Mouse (Mus musculus) monocyte, adult 5-6 weeks (primary cell): ENCODE measurements at regions not wholly inside any gene's neighbourhood (a gene's known extent, or its start where the extent isn't known, plus 50 kb on each side); places are given as distances from the start of the nearest gene placed in this dataset.

ENCODE experiments used
- ATAC-seq: fragments of 153-309, 156-312 bp; replicated peaks from 2 replicates; pipeline ENCODE4 v1.8.0; 2017; ENCODE audit warnings: mild to moderate bottlenecking; ENCODE audit not compliant: low TSS enrichment, insufficient number of reproducible peaks, severe bottlenecking, poor library complexity, low FRiP score

GRCm38 (mm10) chr12:7382455-7382854 lies 595.0 kb upstream of the Apob start:
- no peak for ATAC-seq

GRCm38 (mm10) chr12:7403800-7404199 lies 573.6 kb upstream of the Apob start:
- no peak for ATAC-seq

- ATAC-seq = no peak
Measured at GRCm38 (mm10) chr12:7411810-7412209, 565.6 kb upstream of the Apob start.

- no peak for ATAC-seq
Measured at GRCm38 (mm10) chr12:7420276-7420675, 557.2 kb upstream of the Apob start.

GRCm38 (mm10) chr12:7421826-7422540 lies 555.5 kb upstream of the Apob start:
- no peak for ATAC-seq

GRCm38 (mm10) chr12:7430981-7431380 lies 546.5 kb upstream of the Apob start:
- no peak for ATAC-seq

GRCm38 (mm10) chr12:7445238-7445637 lies 532.2 kb upstream of the Apob start:
- ATAC-seq = no peak

GRCm38 (mm10) chr12:7450506-7450905 lies 526.9 kb upstream of the Apob start:
- ATAC-seq = no peak

- no peak for ATAC-seq
Measured at GRCm38 (mm10) chr12:7457036-7457435, 520.4 kb upstream of the Apob start.

- no peak for ATAC-seq
Measured at GRCm38 (mm10) chr12:7457544-7457943, 519.9 kb upstream of the Apob start.

- ATAC-seq = no peak
Measured at GRCm38 (mm10) chr12:7464947-7465346, 512.5 kb upstream of the Apob start.

GRCm38 (mm10) chr12:7512579-7513248 lies 464.7 kb upstream of the Apob start:
- ATAC-seq = no peak

GRCm38 (mm10) chr12:7537389-7537788 lies 440.1 kb upstream of the Apob start:
- no peak for ATAC-seq

- ATAC-seq = no peak
Measured at GRCm38 (mm10) chr12:7543281-7543981, 434.0 kb upstream of the Apob start.

- ATAC-seq = no peak
Measured at GRCm38 (mm10) chr12:7548759-7549158, 428.7 kb upstream of the Apob start.

GRCm38 (mm10) chr12:7560245-7560644 lies 417.2 kb upstream of the Apob start:
- ATAC-seq = no peak

- ATAC-seq = no peak
Measured at GRCm38 (mm10) chr12:7576081-7576480, 401.4 kb upstream of the Apob start.

GRCm38 (mm10) chr12:7587501-7587900 lies 389.9 kb upstream of the Apob start:
- no peak for ATAC-seq

GRCm38 (mm10) chr12:7611272-7612092 lies 366.0 kb upstream of the Apob start:
- no peak for ATAC-seq
